Mouse (Mus musculus) urinary bladder, adult 18-20 months (tissue): ENCODE measurements around the gene Cfap77.

Experiments used
- DNase-seq, 2 experiments: peaks; one replicate each; pipeline ENCODE4 v3.0.0; 2022; ENCODE audit warnings: low spot score in 2 of 2, mixed read lengths in 2 of 2

The Cfap77 gene

DNA sequence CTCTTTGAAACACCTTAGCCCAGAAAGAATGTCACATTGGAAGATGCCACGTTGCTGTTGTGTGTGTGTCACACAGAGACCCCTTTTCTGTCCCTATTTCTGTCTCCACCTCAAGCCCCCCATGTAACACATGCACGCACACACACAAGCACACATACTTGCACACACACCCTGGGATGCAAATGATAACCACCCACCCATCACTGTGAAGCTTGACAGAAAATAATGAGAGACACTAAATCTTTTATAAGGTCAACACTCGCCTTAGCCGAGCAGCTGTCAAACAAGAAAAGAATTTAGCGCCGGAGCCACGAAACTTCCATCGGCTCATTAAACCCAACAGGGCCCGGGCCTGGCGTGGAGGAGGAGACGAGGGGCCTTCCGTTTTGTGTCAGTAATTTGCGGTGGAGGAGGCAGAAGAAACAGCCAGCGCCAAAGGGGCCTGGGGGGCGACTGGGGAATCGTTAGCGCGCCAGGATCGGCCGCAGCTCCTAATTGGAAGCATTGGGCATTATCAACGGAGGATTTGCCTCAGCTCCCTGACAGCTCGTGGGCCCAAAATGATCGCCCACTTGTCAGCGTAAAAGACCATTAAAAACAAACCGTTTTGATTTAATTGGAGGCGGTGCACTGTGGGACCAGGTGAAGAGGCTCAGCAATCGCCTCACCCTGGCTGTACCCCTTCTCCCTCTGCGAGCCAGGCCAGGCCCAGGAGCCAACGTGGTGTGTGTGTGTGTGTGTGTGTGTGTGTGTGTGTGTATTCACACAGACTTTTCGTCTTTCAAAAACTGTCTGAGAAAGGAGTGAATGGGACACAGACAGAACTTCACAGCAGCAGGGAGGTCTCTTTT is 111.0 kb downstream of the Cfap77 start:
- DNase-seq = no peak

GRCm38 (mm10) chr2:28938997-28939396 is 115.9 kb downstream of the Cfap77 start:
- DNase-seq = no peak

DNA sequence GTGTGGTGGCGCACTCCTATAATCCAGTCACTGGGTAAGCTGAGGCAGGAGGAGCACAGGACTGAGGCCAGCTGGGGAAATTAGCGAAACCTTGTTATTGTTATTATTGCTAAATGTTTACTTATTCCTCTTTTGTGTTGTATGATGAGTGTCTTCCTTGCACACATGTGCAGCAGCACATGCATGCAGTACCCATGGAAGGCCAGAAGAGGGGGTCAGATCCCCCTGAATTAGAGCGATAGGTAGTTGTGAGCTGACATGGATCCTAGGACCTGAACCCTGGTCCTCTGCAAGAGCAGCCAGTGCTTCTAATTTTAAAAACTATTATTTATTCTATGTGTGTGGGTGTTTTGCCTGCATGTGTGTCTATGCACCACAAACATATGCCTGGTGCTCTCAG is 124.3 kb downstream of the Cfap77 start:
- no peak for DNase-seq

DNA sequence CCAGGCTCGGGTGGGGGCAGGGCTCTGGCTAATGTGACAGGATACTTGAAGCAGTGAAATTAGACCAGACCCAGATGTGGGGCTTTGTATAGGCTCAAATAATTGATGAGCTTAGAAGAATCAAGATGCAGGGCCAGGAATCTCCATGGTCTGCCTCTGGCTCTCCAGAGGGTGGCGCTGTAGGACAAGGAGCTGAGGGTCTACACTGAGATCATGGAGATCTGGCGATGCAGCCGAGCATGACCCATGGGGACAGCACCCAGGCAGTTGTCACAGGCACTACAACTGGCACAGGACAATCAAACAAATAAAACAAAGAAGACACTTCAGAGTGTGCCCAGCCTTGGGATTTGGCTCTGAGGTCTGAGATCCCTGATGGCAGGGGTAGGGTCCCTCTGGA is 131.0 kb downstream of the Cfap77 start:
- peak; percentile 35 to 44 for DNase-seq

DNA sequence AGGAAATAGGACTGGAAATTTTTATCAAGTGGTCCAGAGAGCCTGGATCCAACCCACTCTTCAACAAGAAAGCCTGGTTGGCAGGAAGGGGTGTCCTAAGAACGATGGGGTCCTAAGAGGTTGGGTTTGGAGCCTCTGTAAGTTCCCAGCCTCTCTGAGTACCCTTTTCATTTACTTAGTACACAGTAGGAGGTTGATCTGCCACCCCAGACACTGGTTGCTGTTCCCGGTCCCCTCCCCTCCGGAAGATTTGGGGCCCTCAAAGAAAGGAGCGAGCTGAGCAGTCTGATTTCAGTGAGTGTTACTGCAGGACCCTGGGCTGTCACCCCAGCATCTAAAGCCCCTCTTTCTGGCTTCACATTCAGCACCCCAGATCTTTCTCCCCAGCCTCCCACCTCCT is 135.9 kb downstream of the Cfap77 start:
- no peak for DNase-seq

DNA sequence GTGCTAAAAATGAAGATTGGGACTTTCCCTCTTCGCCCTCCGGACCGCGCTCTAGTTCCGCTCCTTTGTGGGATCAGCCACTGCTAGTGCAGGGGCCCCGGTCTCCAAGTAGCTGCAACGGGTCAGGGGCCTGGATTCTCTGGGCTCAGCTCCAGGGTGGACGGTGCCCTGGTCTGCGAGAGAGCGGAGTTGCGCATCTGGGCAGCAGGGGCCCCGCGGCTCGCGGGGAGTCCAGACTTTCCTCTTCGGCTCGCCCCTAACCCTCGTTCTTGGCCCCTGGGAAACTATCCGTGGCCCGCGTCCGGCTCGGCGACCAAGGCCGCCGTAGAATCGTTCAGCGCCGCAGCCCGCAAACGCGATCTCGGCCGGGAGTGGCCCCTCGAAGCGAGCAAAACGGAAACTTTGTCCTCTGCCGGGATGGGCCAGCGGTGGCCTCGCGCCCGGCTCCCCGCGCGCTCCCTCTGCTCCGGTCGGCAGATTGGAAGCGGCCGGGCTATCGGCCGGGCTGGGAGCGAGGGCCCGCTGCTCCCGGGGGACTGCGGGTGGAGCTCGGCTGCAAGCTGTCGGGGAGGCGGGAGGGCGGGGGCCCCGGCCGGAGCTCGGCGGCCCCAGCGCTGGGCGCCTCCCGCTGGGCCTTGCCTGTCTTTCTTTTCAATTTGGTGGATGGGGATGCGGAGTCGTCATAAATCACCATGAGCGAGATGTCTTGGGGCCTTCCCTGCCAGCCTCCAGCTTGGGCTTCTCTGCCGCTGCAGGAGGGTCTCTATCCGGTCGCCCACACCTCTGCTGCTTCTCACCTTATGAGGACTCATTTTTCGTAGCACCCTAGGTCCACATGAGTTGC is 137.1 kb downstream of the Cfap77 start:
- DNase-seq = no peak

DNA sequence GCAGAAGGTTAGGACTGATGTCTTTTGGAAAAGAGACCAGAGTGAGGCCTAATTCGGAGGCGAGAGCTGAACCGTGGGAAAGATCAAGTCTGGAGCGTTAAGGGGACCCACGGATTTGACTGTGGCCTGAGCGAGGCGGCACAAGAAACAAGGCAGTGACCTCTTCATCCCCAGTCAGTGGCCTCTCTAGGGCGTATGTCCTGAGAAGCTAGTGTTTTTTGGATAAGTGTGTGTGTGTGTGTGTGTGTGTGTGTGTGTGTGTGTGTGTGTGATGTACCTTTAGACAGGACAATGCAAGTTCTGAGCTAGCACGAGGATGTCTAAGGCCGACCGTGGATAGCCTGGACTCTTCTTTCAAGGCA is 137.7 kb downstream of the Cfap77 start:
- DNase-seq = no peak

DNA sequence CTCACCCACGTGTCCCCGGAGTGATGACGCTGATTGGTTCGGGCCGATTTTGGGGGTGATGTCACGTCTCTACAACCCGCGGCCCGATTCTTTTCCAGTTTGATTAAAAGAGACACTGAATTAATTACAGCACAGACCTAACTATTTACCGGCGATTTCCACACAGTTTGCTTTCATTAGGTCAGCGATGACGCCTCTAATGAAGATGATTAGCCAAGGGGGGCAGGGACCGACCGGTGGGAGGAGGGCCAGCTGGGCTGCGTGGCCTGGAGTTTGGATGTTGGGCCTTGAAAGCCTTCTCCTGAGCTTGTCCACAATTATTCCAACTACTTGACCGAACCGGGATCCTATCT is 138.4 kb downstream of the Cfap77 start, which contains the start of gene Barhl1:
Barhl1 (minus strand) TSS at position 156 of the 353 bp plus-strand sequence.
- DNase-seq = no peak

DNA sequence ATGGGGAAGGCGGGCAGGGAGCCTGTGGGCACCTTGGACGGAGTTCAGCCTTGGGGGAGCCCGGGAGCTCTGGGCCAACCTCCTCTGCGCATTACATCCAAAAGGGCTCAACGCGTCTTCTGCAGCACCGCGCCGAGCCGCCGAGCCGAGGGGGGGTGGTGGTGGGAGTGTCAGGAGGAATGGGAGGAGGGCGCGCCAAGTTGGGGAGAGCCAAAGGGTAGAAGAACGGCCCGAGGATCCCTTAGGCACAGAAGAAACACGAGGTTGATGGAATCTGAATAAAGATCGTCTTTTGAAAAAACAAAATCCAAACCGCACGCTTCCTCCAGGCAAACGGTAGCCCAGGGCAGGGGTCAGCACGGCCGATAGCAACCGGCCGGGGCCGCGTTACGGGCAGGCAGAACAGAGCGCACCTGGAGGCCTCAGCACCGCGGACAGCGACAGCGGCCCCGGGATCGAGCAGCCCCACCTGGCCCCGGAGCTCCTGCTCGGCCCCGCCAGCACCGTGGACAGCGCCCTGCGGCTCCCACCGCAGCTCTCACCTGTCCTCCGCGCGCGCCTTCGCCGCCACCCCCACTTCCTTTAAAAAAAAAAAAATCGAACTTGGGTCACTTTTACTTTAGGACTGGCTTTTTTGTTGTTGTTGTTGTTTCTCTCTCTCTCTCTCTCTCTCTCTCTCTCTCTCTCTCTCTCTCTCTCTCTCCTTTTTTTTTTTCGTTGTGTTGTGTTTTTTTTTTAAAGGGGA is 138.9 kb downstream of the Cfap77 start:
- peak; percentile 71 to 72 for DNase-seq

DNA sequence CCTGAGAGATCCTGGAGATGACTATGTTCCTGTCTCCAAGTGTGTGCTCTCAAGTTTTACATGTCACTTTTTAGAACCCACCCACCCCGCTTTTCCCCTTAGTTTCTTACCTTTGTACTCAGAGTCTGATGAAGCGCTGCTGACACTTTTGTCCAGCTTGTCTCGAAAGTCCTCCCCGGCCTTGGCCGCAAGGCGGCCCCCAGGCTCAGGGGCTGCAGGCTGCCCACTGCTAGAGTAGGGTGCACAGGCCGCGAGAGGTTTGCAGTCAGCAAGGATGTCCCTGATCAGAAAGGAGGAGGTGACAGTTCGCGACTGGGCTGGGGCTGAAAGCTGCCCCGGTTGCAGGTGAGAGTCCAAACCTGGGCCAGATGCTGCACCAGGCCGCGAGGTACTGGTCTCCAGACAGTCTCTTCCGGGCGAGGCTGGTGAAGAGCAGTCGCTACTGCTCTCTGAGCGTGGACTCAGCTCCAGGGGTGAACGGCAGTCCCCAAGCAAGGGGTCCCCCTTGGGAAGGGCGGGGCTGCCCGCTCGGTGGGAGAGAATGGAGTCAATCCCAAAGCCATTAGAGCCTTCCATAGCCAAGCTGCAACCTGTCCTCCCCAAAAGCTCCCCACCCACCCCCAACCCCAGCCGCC is 139.6 kb downstream of the Cfap77 start:
- DNase-seq = no peak

- no peak for DNase-seq
These were observed 140.7 kb downstream of the Cfap77 start for GRCm38 (mm10) chr2:28914121-28914520.

DNA sequence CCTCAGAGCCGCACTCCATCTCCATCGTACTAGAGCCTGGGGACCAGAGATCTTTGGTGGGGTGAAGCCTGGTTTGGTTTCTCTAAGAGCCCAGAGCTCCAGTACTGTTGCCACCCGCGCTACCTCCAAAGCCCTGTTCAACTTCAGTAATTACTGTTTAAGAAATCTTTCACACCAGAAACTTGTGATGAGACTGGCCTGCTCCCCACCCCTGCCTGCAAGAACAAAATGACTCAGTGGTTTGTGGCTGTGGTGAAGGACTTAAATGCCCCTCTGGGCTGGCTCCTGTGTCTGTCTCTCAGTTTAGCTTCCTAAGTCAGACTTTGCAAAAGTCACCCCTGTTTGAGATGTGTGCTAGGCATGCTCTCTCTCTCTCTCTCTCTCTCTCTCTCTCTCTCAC is 141.9 kb downstream of the Cfap77 start:
- DNase-seq = no peak

GRCm38 (mm10) chr2:28912039-28912700 is 142.7 kb downstream of the Cfap77 start:
- no peak for DNase-seq

DNA sequence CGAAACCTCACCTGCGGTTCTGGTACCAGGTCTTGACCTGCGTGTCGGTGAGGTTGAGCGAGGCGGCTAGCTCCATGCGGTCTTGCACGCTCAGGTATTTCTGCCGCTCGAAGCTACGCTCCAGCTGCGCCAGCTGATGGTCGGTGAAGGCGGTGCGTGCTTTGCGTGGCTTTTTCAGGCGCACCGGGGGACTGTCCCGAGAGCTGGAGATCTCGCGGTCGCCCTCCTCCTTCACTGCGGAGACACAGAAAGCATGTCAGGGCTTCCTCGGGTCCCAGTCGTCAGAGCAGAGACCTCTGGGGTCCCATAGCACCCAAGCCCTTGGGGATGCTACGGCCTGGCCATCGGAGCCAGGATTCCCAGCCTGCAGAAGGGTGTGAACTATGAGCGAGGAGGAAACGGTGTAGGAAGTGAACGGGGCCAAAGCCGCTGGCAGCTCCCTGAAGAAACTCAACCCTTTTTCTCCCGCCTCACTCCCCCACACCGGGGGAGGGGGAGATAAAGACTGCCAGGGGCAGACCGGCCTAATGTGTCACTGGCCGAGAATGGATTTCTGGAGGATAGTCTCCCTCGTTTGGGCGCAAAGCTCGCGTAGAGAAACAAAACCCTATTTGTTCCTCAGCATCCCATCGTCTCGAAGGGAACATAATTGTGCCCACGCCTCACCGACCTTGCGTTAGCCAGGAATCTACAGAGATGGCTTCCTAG is 143.4 kb downstream of the Cfap77 start:
- DNase-seq = no peak

GRCm38 (mm10) chr2:28910877-28911276 is 144.0 kb downstream of the Cfap77 start:
- DNase-seq = no peak

- DNase-seq = no peak
These were observed 144.8 kb downstream of the Cfap77 start for GRCm38 (mm10) chr2:28909818-28910710.

DNA sequence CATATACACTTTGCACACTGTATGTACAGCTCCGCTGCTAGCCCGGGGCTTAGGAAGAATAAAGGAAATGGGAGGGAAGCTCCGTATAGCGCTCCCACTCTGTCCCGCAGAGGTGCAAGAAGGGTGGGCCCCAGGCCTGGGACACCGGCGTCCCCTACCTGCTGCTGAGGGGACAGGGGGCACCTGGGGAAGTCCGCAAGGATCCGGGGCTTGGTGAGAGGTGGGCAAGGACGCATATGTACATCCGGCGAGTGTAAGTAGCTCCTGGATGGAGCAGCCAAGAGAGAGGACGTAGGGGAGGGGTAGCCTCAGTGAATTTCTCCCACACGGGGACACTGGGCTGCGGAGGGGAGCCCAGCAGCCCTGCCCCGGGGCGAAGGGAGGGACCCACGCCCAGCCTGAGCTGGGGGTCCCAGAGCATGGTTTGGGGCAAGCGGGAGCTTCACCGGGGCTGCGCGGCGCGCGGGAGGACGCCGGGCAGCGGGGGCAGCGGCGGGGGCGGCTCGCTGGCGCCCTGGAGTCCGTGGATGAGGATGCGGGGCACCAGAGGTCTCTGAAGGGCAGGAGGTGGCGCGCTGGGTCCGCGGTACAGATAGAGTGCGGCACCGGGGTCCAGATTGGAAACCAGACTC is 145.6 kb downstream of the Cfap77 start:
- DNase-seq = no peak

DNA sequence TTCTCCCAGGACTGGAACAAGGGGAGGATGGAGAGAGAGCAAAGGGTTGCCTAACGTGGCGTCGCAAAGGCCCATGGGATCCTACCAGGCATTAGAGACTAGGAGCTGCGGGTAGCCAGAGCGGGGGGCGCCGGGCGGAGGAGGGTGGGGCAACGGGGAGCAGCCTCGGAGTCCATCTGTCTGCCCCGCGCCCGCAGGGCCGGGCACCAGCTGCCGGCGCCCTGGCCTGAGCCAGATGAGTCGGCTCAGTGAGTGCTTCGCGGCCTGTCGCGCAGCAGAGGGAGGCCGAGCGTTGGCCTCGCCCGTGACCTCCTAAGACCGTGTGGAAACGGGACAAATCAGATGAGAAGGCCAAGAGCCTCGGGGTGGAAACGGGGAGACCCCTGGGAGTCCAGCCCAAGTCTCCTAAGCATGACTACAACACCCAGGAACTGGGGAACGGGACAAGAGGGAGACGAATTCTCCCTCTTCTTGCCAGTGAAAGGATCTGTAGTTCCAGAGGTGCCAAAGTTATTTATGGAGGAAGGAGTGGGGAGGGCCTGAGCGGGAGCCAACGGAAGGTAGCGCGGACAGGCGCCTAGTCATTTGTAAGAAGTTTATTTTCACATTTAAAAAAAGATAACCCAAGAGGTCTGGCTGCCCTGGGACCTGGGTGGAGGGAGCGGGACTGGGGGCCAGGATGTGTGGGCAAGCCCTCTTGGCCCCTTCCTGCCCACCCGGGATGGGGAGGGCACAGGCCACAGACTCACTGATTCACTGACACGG is 146.3 kb downstream of the Cfap77 start:
- DNase-seq = no peak
